Comparison of ENCODE assay signal across 21 mouse cellular contexts in the genomic region with DNA sequence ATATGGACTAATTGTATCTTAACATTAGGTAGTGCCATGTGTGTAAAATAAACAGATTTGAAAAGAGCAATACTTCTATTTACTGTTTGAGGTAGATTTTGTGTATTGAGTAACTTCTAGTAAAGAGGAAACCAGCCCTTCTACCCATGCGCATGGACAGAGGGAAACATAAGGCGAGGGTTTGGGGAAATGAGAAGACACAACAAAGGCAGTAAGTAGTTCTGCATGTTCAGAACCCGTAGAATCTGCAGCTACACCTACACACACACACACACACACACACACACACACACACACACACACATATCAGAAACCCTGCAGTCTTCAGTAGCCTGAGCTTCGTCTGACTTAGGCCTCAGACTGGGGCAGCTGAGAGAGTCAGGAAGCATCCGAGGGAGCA.
A peak's percentile ranks its signal among the peaks of the same experiment; 100 is the strongest.
DNase-seq lines count a peak whose midpoint lies in the region; ATAC-seq lines count a peak whose summit lies in the region.
"Had no signal": no experiment of that assay in that cellular context is flagged by ENCODE, and none has a peak within 500 bp of the region (broad histone marks: within the 10 kb centered on the region; RNA-seq: fewer than 3 reads in every experiment).

No protein-coding gene starts in this region.

- WGBS in midbrain, embryonic 11.5 days = 81% methylated on average over 5 of the region's 5 CpGs
- WGBS in midbrain, embryonic 16.5 days = 69% methylated on average over 5 of the region's 5 CpGs
- 82% methylated on average over 5 of the region's 5 CpGs for WGBS in kidney, embryonic 15.5 days

- no peak overlapping the region for H3K27ac ChIP-seq in midbrain, embryonic 11.5 days (ENCODE audit: low read depth, low read length)
- no peak overlapping the region for H3K27ac ChIP-seq in midbrain, embryonic 16.5 days (ENCODE audit: low read length)
- H3K27ac ChIP-seq in kidney, embryonic 15.5 days = no peak overlapping the region
- H3K27ac ChIP-seq: embryonic facial prominence, embryonic 13.5 days; embryonic facial prominence, embryonic 15.5 days; forebrain, embryonic 10.5 days; forebrain, embryonic 13.5 days; forebrain, embryonic 15.5 days had no signal

- DNase-seq in heart, adult 11 months = peak; percentile 63
- no peak for DNase-seq in heart, postnatal 4 days
- peak; percentile 28 for DNase-seq in midbrain, embryonic 11.5 days (ENCODE audit: low spot score, missing footprints)
- no peak for DNase-seq in adrenal gland, adult (ENCODE audit: inconsistent age in 2 of 2, low spot score in 1 of 2)
- DNase-seq: adrenal gland, adult 8-10 months; adrenal gland, postnatal 14 days; adrenal gland, postnatal 36 days; cerebellum, adult 11-12 months; cerebellum, adult 9-10 months; cerebellum, postnatal 10 days; cerebellum, postnatal 25 days; embryo, embryonic 11 days had no signal

- no peak for ATAC-seq in midbrain, embryonic 11.5 days (ENCODE audit: low FRiP score)
- no peak for ATAC-seq in midbrain, embryonic 16.5 days
- peak; percentile 75 for ATAC-seq in granulocyte monocyte progenitor cell, adult 5-6 weeks (replicated peaks; ENCODE audit: poor library complexity, severe bottlenecking)
- ATAC-seq in kidney, embryonic 15.5 days (replicated peaks; ENCODE audit: low FRiP score) = no peak
- ATAC-seq: forebrain, embryonic 13.5 days; forebrain, embryonic 15.5 days had no signal

- no peaks in the 10 kb centered on the region for H3K27me3 ChIP-seq in midbrain, embryonic 11.5 days (ENCODE audit: control insufficient read depth, insufficient read depth, low read length)
- no peaks in the 10 kb centered on the region for H3K27me3 ChIP-seq in midbrain, embryonic 16.5 days (ENCODE audit: control insufficient read depth, insufficient read depth, low read depth, low read length)
- H3K27me3 ChIP-seq in kidney, embryonic 15.5 days = no peaks in the 10 kb centered on the region
- H3K27me3 ChIP-seq: embryonic facial prominence, embryonic 13.5 days; embryonic facial prominence, embryonic 15.5 days; forebrain, embryonic 13.5 days; forebrain, embryonic 15.5 days had no signal

- no peak overlapping the region for H3K9ac ChIP-seq in midbrain, embryonic 11.5 days (ENCODE audit: low read length)
- no peak overlapping the region for H3K9ac ChIP-seq in midbrain, embryonic 16.5 days (ENCODE audit: low read depth, low read length)
- no peak overlapping the region for H3K9ac ChIP-seq in kidney, embryonic 15.5 days
- H3K9ac ChIP-seq: embryonic facial prominence, embryonic 13.5 days; embryonic facial prominence, embryonic 15.5 days; forebrain, embryonic 13.5 days; forebrain, embryonic 15.5 days had no signal

- H3K4me2 ChIP-seq in midbrain, embryonic 11.5 days = no peak overlapping the region
- no peak overlapping the region for H3K4me2 ChIP-seq in midbrain, embryonic 16.5 days (ENCODE audit: low read length)
- H3K4me2 ChIP-seq in kidney, embryonic 15.5 days = no peak overlapping the region
- H3K4me2 ChIP-seq: embryonic facial prominence, embryonic 13.5 days; embryonic facial prominence, embryonic 15.5 days; forebrain, embryonic 13.5 days; forebrain, embryonic 15.5 days had no signal

- H3K9me3 ChIP-seq in midbrain, embryonic 11.5 days (ENCODE audit: control insufficient read depth, low read length) = no peaks in the 10 kb centered on the region
- no peaks in the 10 kb centered on the region for H3K9me3 ChIP-seq in midbrain, embryonic 16.5 days (replicated peaks; ENCODE audit: control insufficient read depth, low read length, poor library complexity, severe bottlenecking)
- H3K9me3 ChIP-seq in kidney, embryonic 15.5 days (replicated peaks) = no peaks in the 10 kb centered on the region
- H3K9me3 ChIP-seq: embryonic facial prominence, embryonic 13.5 days; embryonic facial prominence, embryonic 15.5 days; forebrain, embryonic 10.5 days; forebrain, embryonic 15.5 days had no signal

- no peak overlapping the region for H3K4me3 ChIP-seq in midbrain, embryonic 11.5 days (ENCODE audit: low read depth, low read length)
- H3K4me3 ChIP-seq in midbrain, embryonic 16.5 days (ENCODE audit: low read depth, low read length) = no peak overlapping the region
- H3K4me3 ChIP-seq in kidney, embryonic 15.5 days (replicated peaks) = no peak overlapping the region
- H3K4me3 ChIP-seq: embryonic facial prominence, embryonic 13.5 days; embryonic facial prominence, embryonic 15.5 days; erythroblast, embryonic 14.5 days; forebrain, embryonic 10.5 days; forebrain, embryonic 13.5 days; forebrain, embryonic 15.5 days had no signal

- no peaks in the 10 kb centered on the region for H3K36me3 ChIP-seq in midbrain, embryonic 11.5 days (ENCODE audit: control insufficient read depth, insufficient read depth, low read length)
- 0 out of 2 replicates have a peak, but pooled peaks cover 2% of the 10 kb centered on the region for H3K36me3 ChIP-seq in midbrain, embryonic 16.5 days (ENCODE audit: control insufficient read depth, insufficient read depth, low read length)
- no peaks in the 10 kb centered on the region for H3K36me3 ChIP-seq in kidney, embryonic 15.5 days
- H3K36me3 ChIP-seq: embryonic facial prominence, embryonic 13.5 days; embryonic facial prominence, embryonic 15.5 days; forebrain, embryonic 10.5 days; forebrain, embryonic 15.5 days had no signal

- H3K4me1 ChIP-seq in midbrain, embryonic 11.5 days (ENCODE audit: control insufficient read depth, insufficient read depth, low read length) = no peaks in the 10 kb centered on the region
- peaks cover 6% of the 10 kb centered on the region for H3K4me1 ChIP-seq in midbrain, embryonic 16.5 days (ENCODE audit: control insufficient read depth, insufficient read depth, low read length)
- peaks cover 7% of the 10 kb centered on the region; the same call in 1 of the 2 replicates for H3K4me1 ChIP-seq in kidney, embryonic 15.5 days
- H3K4me1 ChIP-seq: embryonic facial prominence, embryonic 13.5 days; embryonic facial prominence, embryonic 15.5 days; forebrain, embryonic 10.5 days; forebrain, embryonic 13.5 days; forebrain, embryonic 15.5 days had no signal

Comparison
In these comparisons a context has a peak if more than half of its experiments do, and no peak if none do; other contexts are left out.
1. DNase-seq: peak in heart, adult 11 months (single experiment) and midbrain, embryonic 11.5 days (single experiment); none in heart, postnatal 4 days (single experiment) and adrenal gland, adult (0 of 2).